In genomic region chr12:117772638-117773037, GRCm38 (mm10) we compare ENCODE assay signal across 7 mouse cellular contexts. TPM values are rescaled to one million over a fixed set of nuclear protein-coding genes. Genes with fewer than 3 reads are reported as not detected.
DNase-seq lines count a peak whose midpoint lies in the region; TF ChIP-seq lines count a peak whose summit lies in the region.

No protein-coding gene starts in this region.

- intact Hi-C loops in heart, postnatal 36 days (cut with DNase I), result no loop called here

- H3K27me3 ChIP-seq in E14TG2a.4 (ENCODE audit: insufficient read depth, low read length), result peaks cover 9% of the 10 kb centered on the region; the same call in 1 of the 2 replicates

- H3K4me3 ChIP-seq in E14TG2a.4 (replicated peaks; ENCODE audit: low read length), result no peak overlapping the region
- H3K4me3 ChIP-seq in layer of hippocampus, adult 2 months, result no peak overlapping the region

- peak; percentile 71 for DNase-seq in adipocyte (ENCODE audit: low spot score)
- DNase-seq in embryo, embryonic 11 days, result peak; percentile 78
- peak; percentile 41 to 69 for DNase-seq in heart, postnatal 36 days
- DNase-seq in layer of hippocampus, adult 2 months (ENCODE audit: low spot score in 2 of 2), result peak; percentile 54 to 86
- peak; percentile 78 for DNase-seq in lung, postnatal 14 days
- DNase-seq in retina, postnatal 7 days (ENCODE audit: low read depth, low spot score), result peak; percentile 43

- H3K9me3 ChIP-seq in E14TG2a.4 (ENCODE audit: low read length), result no peaks in the 10 kb centered on the region

- peak; percentile 89 for TF ChIP-seq CTCF in E14TG2a.4 (conservative IDR thresholded peaks at IDR 0.05; ENCODE audit: low read length)
- TF ChIP-seq CTCF in layer of hippocampus, adult 2 months (conservative IDR thresholded peaks at IDR 0.05), result peak; percentile 94

- no peak overlapping the region for H3K27ac ChIP-seq in layer of hippocampus, adult 2 months

- H3K4me1 ChIP-seq in E14TG2a.4 (replicated peaks; ENCODE audit: low read depth, low read length), result no peaks in the 10 kb centered on the region

- H3K36me3 ChIP-seq in E14TG2a.4 (ENCODE audit: insufficient read depth, low read length), result no peaks in the 10 kb centered on the region

RNA-seq across cellular contexts. Expression of gene Cdca7l, which starts 31.5 kb away (rescaled TPM):
- under 1 TPM; 0.17 to 0.30 TPM for total RNA-seq in heart, postnatal 36 days (2021)
- total RNA-seq in layer of hippocampus, adult 2 months (2021), result 1 to 10 TPM; 1.0 to 1.4 TPM
